Mouse (Mus musculus): Measurements from ENCODE around the gene Gm21093. TPM values are rescaled to one million over a fixed set of nuclear protein-coding genes. Genes with fewer than 3 reads are reported as not detected.

Gm21093 gene
- not detected in 2 replicates for polyA plus RNA-seq (2012; rRNA removed)

GRCm38 (mm10) chr4:42034626-42035025 is at the start of gene Gm21093:
Gene Gm21093, minus strand, starts transcription at chr4:42034726.

Other genes with a start within 250 kb of the Gm21093 start
- not detected in 2 replicates for gene Gm21541, start 131.1 kb downstream of the Gm21093 start, polyA plus RNA-seq (2012; rRNA removed)
- gene Gm20878, start 93.2 kb downstream of the Gm21093 start, polyA plus RNA-seq (2012; rRNA removed): 0.15 and 0.16 TPM in 2 replicates
- 0.02 TPM in 2 replicates for gene Fam205a4, start 68.7 kb downstream of the Gm21093 start, polyA plus RNA-seq (2012; rRNA removed)
- gene Gm3893, start 56.5 kb upstream of the Gm21093 start, polyA plus RNA-seq (2012; rRNA removed): not detected in 2 replicates
- gene Gm13304, start 80.1 kb upstream of the Gm21093 start, polyA plus RNA-seq (2012; rRNA removed): not detected in 2 replicates
- gene Gm13306, start 118.7 kb upstream of the Gm21093 start, polyA plus RNA-seq (2012; rRNA removed): not detected in 2 replicates
- gene Gm13305, start 133.9 kb upstream of the Gm21093 start, polyA plus RNA-seq (2012; rRNA removed): 0.14 TPM in 2 replicates
- not detected in 2 replicates for gene Gm10600, start 205.9 kb upstream of the Gm21093 start, polyA plus RNA-seq (2012; rRNA removed)
- gene Ccl21b, start 221.0 kb upstream of the Gm21093 start, polyA plus RNA-seq (2012; rRNA removed): not detected in 2 replicates